Mouse (Mus musculus) forebrain, embryonic 15.5 days (tissue): ENCODE measurements at regions not wholly inside any gene's neighbourhood (a gene's known extent, or its start where the extent isn't known, plus 50 kb on each side); places are given as distances from the start of the nearest gene placed in this dataset.

Source experiments
- ATAC-seq: fragments of 200-750 bp; cut with Nextera tagmentation; replicated peaks from 2 replicates; pipeline ENCODE4 v1.8.0; 2017; ENCODE audit warnings: mild to moderate bottlenecking, moderate TSS enrichment, moderate library complexity
- H3K27ac ChIP-seq: fragments of 300-500 bp; sonication (generic); replicated peaks from 2 replicates; pipeline ENCODE4 v1.5.1; 2015; ENCODE audit warnings: mild to moderate bottlenecking, inconsistent platforms
- H3K27me3 ChIP-seq: fragments of 300-500 bp; sonication (generic); 2 replicates; pipeline ENCODE4 v1.6.1; 2015; ENCODE audit warnings: inconsistent platforms
- H3K36me3 ChIP-seq: fragments of 300-500 bp; sonication (generic); 2 replicates; pipeline ENCODE4 v1.6.1; 2015; ENCODE audit warnings: mild to moderate bottlenecking, inconsistent platforms
- H3K4me1 ChIP-seq: fragments of 300-500 bp; sonication (generic); 2 replicates; pipeline ENCODE4 v1.6.1; 2015; ENCODE audit warnings: inconsistent platforms
- H3K4me2 ChIP-seq: fragments of 300-500 bp; sonication (generic); replicated peaks from 2 replicates; pipeline ENCODE4 v1.6.1; 2015; ENCODE audit warnings: mild to moderate bottlenecking, inconsistent platforms
- H3K4me3 ChIP-seq: fragments of 300-500 bp; sonication (generic); 2 replicates; pipeline ENCODE4 v1.5.1; 2015; ENCODE audit warnings: mild to moderate bottlenecking, inconsistent platforms
- H3K9ac ChIP-seq: fragments of 300-500 bp; sonication (generic); replicated peaks from 2 replicates; pipeline ENCODE4 v1.6.1; 2015; ENCODE audit warnings: mild to moderate bottlenecking, inconsistent platforms
- H3K9me3 ChIP-seq: fragments of 300-500 bp; sonication (generic); 2 replicates; pipeline ENCODE4 v1.6.1; 2016; ENCODE audit warnings: inconsistent platforms
- WGBS: fragments of 180-500 bp; shearing (Covaris S2); methylation state at CpG from one replicate; pipeline ENCODE4 v1.1.7; 2015; ENCODE audit warnings: mixed read lengths; 5-methylcytosine and 5-hydroxymethylcytosine counted together

GRCm38 (mm10) chr16:5363007-5363570 is 107.3 kb upstream of the Eef2kmt start:
- no peaks in the 10 kb centered on the region for H3K4me1 ChIP-seq
- no peak overlapping the region for H3K4me2 ChIP-seq
- H3K9ac ChIP-seq: no peak overlapping the region
- no peaks in the 10 kb centered on the region for H3K9me3 ChIP-seq
- no peaks in the 10 kb centered on the region for H3K27me3 ChIP-seq
- H3K4me3 ChIP-seq: no peak overlapping the region
- H3K27ac ChIP-seq: no peak overlapping the region
- WGBS: 69% methylated on average over 10 of the region's 10 CpGs
- no peak for ATAC-seq
- no peaks in the 10 kb centered on the region for H3K36me3 ChIP-seq

GRCm38 (mm10) chr16:5359193-5359592 is 103.4 kb upstream of the Eef2kmt start:
- no peaks in the 10 kb centered on the region for H3K9me3 ChIP-seq
- H3K4me1 ChIP-seq: no peaks in the 10 kb centered on the region
- H3K4me3 ChIP-seq: no peak overlapping the region
- no peaks in the 10 kb centered on the region for H3K27me3 ChIP-seq
- H3K27ac ChIP-seq: no peak overlapping the region
- no peaks in the 10 kb centered on the region for H3K36me3 ChIP-seq
- 82% methylated on average over 4 of the region's 4 CpGs for WGBS
- ATAC-seq: no peak
- H3K9ac ChIP-seq: no peak overlapping the region
- H3K4me2 ChIP-seq: no peak overlapping the region

- no peak overlapping the region for H3K27ac ChIP-seq
Observed at GRCm38 (mm10) chr16:5353881-5354280, 98.1 kb upstream of the Eef2kmt start.

GRCm38 (mm10) chr16:5351890-5352571 is 96.2 kb upstream of the Eef2kmt start:
- Histone ChIP-seq H3K4me2 (no peak overlapping the region), H3K9ac (no peak overlapping the region), H3K36me3 (no peaks in the 10 kb centered on the region), H3K9me3 (no peaks in the 10 kb centered on the region), H3K4me3 (no peak overlapping the region), H3K27ac (no peak overlapping the region), H3K27me3 (no peaks in the 10 kb centered on the region), H3K4me1 (0 out of 2 replicates have a peak, but pooled peaks cover 2% of the 10 kb centered on the region)
- 9% methylated on average over 18 of the region's 18 CpGs for WGBS
- no peak for ATAC-seq

More at GRCm38 (mm10) chr16:5353881-5354280, 98.1 kb upstream of the Eef2kmt start:
- 0 out of 2 replicates have a peak, but pooled peaks cover 2% of the 10 kb centered on the region for H3K4me1 ChIP-seq
- no peak overlapping the region for H3K4me3 ChIP-seq
- no peak overlapping the region for H3K9ac ChIP-seq
- 67% methylated on average over 2 of the region's 2 CpGs for WGBS
- no peaks in the 10 kb centered on the region for H3K36me3 ChIP-seq
- no peaks in the 10 kb centered on the region for H3K9me3 ChIP-seq
- no peak for ATAC-seq
- H3K27me3 ChIP-seq: no peaks in the 10 kb centered on the region
- H3K4me2 ChIP-seq: no peak overlapping the region

- 59% methylated on average over 5 of the region's 5 CpGs for WGBS
- Histone ChIP-seq H3K9ac (no peak overlapping the region), H3K9me3 (no peaks in the 10 kb centered on the region), H3K36me3 (no peaks in the 10 kb centered on the region), H3K27me3 (no peaks in the 10 kb centered on the region), H3K27ac (no peak overlapping the region), H3K4me3 (no peak overlapping the region), H3K4me1 (0 out of 2 replicates have a peak, but pooled peaks cover 3% of the 10 kb centered on the region), H3K4me2 (no peak overlapping the region)
- 0 out of 2 replicates have a peak, but pooled peaks have one; percentile 23 for ATAC-seq
Observed at GRCm38 (mm10) chr16:5347151-5347550, 91.4 kb upstream of the Eef2kmt start.

GRCm38 (mm10) chr16:5342326-5342725 is 86.5 kb upstream of the Eef2kmt start:
- no peaks in the 10 kb centered on the region for H3K36me3 ChIP-seq
- H3K4me2 ChIP-seq: no peak overlapping the region
- no peak for ATAC-seq
- no peak overlapping the region for H3K4me3 ChIP-seq
- WGBS: 73% methylated on average over 6 of the region's 6 CpGs
- H3K27me3 ChIP-seq: no peaks in the 10 kb centered on the region
- H3K9ac ChIP-seq: no peak overlapping the region
- peak overlapping the region; percentile 46 for H3K27ac ChIP-seq
- 0 out of 2 replicates have a peak, but pooled peaks cover 7% of the 10 kb centered on the region for H3K4me1 ChIP-seq
- no peaks in the 10 kb centered on the region for H3K9me3 ChIP-seq

GRCm38 (mm10) chr16:5316271-5316670 is 60.5 kb upstream of the Eef2kmt start:
- no peak for ATAC-seq
- H3K4me3 ChIP-seq: no peak overlapping the region
- H3K9ac ChIP-seq: no peak overlapping the region
- no peaks in the 10 kb centered on the region for H3K36me3 ChIP-seq
- no peaks in the 10 kb centered on the region for H3K4me1 ChIP-seq
- H3K9me3 ChIP-seq: no peaks in the 10 kb centered on the region
- WGBS: 84% methylated on average over 1 of the region's 1 CpGs
- H3K27me3 ChIP-seq: no peaks in the 10 kb centered on the region
- H3K4me2 ChIP-seq: no peak overlapping the region
- no peak overlapping the region for H3K27ac ChIP-seq

- 77% methylated on average over 6 of the region's 6 CpGs for WGBS
- no peaks in the 10 kb centered on the region for H3K36me3 ChIP-seq
- H3K9me3 ChIP-seq: no peaks in the 10 kb centered on the region
- H3K4me3 ChIP-seq: no peak overlapping the region
- no peaks in the 10 kb centered on the region for H3K4me1 ChIP-seq
- no peaks in the 10 kb centered on the region for H3K27me3 ChIP-seq
- no peak overlapping the region for H3K9ac ChIP-seq
- ATAC-seq: no peak
- H3K4me2 ChIP-seq: no peak overlapping the region
- no peak overlapping the region for H3K27ac ChIP-seq
Observed at GRCm38 (mm10) chr16:5313261-5313660, 57.5 kb upstream of the Eef2kmt start.

- H3K36me3 ChIP-seq: no peaks in the 10 kb centered on the region
- no peaks in the 10 kb centered on the region for H3K27me3 ChIP-seq
- H3K9ac ChIP-seq: no peak overlapping the region
- H3K9me3 ChIP-seq: no peaks in the 10 kb centered on the region
- H3K4me1 ChIP-seq: peaks cover 5% of the 10 kb centered on the region
- H3K27ac ChIP-seq: no peak overlapping the region
- no peak for ATAC-seq
- H3K4me2 ChIP-seq: no peak overlapping the region
- H3K4me3 ChIP-seq: no peak overlapping the region
- WGBS: 82% methylated on average over 9 of the region's 9 CpGs
Observed at GRCm38 (mm10) chr16:5311456-5311855, 55.7 kb upstream of the Eef2kmt start.

GRCm38 (mm10) chr16:5310736-5311135 is 55.0 kb upstream of the Eef2kmt start:
- 91% methylated on average over 10 of the region's 10 CpGs for WGBS
- Histone ChIP-seq H3K4me1 (peaks cover 5% of the 10 kb centered on the region), H3K9me3 (no peaks in the 10 kb centered on the region), H3K27ac (no peak overlapping the region), H3K27me3 (no peaks in the 10 kb centered on the region), H3K4me2 (no peak overlapping the region), H3K9ac (no peak overlapping the region), H3K36me3 (no peaks in the 10 kb centered on the region), H3K4me3 (no peak overlapping the region)
- ATAC-seq: no peak

GRCm38 (mm10) chr16:5307761-5308160 is 52.0 kb upstream of the Eef2kmt start:
- 87% methylated on average over 7 of the region's 7 CpGs for WGBS
- H3K9me3 ChIP-seq: no peaks in the 10 kb centered on the region
- H3K4me1 ChIP-seq: peaks cover 5% of the 10 kb centered on the region
- no peak overlapping the region for H3K9ac ChIP-seq
- H3K4me2 ChIP-seq: peak overlapping the region; percentile 96
- no peaks in the 10 kb centered on the region for H3K36me3 ChIP-seq
- ATAC-seq: no peak
- H3K27ac ChIP-seq: no peak overlapping the region
- H3K27me3 ChIP-seq: no peaks in the 10 kb centered on the region
- peak overlapping the region; percentile 55; the same call in 1 of the 2 replicates for H3K4me3 ChIP-seq

- peak; percentile 13; the same call in 1 of the 2 replicates for ATAC-seq
- 69% methylated on average over 7 of the region's 7 CpGs for WGBS
Observed at GRCm38 (mm10) chr16:5307249-5307605, 51.4 kb upstream of the Eef2kmt start.

More at GRCm38 (mm10) chr16:5307249-5307605, 51.4 kb upstream of the Eef2kmt start:
- Histone ChIP-seq H3K27ac (no peak overlapping the region), H3K36me3 (no peaks in the 10 kb centered on the region), H3K9ac (peak overlapping the region; percentile 80), H3K4me2 (peak overlapping the region; percentile 96), H3K4me3 (peak overlapping the region; percentile 55), H3K4me1 (peaks cover 5% of the 10 kb centered on the region), H3K27me3 (no peaks in the 10 kb centered on the region), H3K9me3 (no peaks in the 10 kb centered on the region)
